Mouse (Mus musculus): ENCODE results near the gene Mansc1.
A peak's percentile ranks its signal among the peaks of the same experiment; 100 is the strongest.

Mansc1 gene

GRCm38 (mm10) chr6:134599239-134599638, 33.0 kb downstream of the Mansc1 start:
- no peak for DNase-seq (ENCODE audit: low read depth, low spot score)

GRCm38 (mm10) chr6:134597651-134598229, 34.5 kb downstream of the Mansc1 start:
- no peak for DNase-seq (ENCODE audit: low read depth, low spot score)

GRCm38 (mm10) chr6:134594569-134595442, 37.5 kb downstream of the Mansc1 start:
- DNase-seq (ENCODE audit: low read depth, low spot score): peak; percentile 27

- DNase-seq (ENCODE audit: low read depth, low spot score): no peak
Observed at GRCm38 (mm10) chr6:134591614-134592013, 40.7 kb downstream of the Mansc1 start.

GRCm38 (mm10) chr6:134586241-134586640, 46.0 kb downstream of the Mansc1 start:
- no peak for DNase-seq (ENCODE audit: low read depth, low spot score)

GRCm38 (mm10) chr6:134584616-134585015, 47.7 kb downstream of the Mansc1 start:
- DNase-seq (ENCODE audit: low read depth, low spot score): no peak

GRCm38 (mm10) chr6:134582110-134582509, 50.2 kb downstream of the Mansc1 start:
- DNase-seq (ENCODE audit: low read depth, low spot score): no peak

GRCm38 (mm10) chr6:134579506-134579905, 52.8 kb downstream of the Mansc1 start:
- no peak for DNase-seq (ENCODE audit: low read depth, low spot score)

GRCm38 (mm10) chr6:134578039-134578438, 54.2 kb downstream of the Mansc1 start:
- DNase-seq (ENCODE audit: low read depth, low spot score): no peak

- no peak for DNase-seq (ENCODE audit: low read depth, low spot score)
Observed at GRCm38 (mm10) chr6:134575288-134575741, 57.0 kb downstream of the Mansc1 start.

GRCm38 (mm10) chr6:134567986-134568556, 64.2 kb downstream of the Mansc1 start:
- DNase-seq (ENCODE audit: low read depth, low spot score): no peak

- peak; percentile 76 for DNase-seq (ENCODE audit: low read depth, low spot score)
Observed at GRCm38 (mm10) chr6:134566818-134567485, 65.3 kb downstream of the Mansc1 start, which contains the start of gene Lrp6. Lrp6 (minus strand) TSS chr6:134566965.

GRCm38 (mm10) chr6:134566248-134566817, 66.0 kb downstream of the Mansc1 start:
- DNase-seq (ENCODE audit: low read depth, low spot score): no peak

GRCm38 (mm10) chr6:134565606-134566247, 66.6 kb downstream of the Mansc1 start:
- no peak for DNase-seq (ENCODE audit: low read depth, low spot score)

- no peak for DNase-seq (ENCODE audit: low read depth, low spot score)
Observed at GRCm38 (mm10) chr6:134564539-134564938, 67.7 kb downstream of the Mansc1 start.

GRCm38 (mm10) chr6:134559635-134560034, 72.7 kb downstream of the Mansc1 start:
- DNase-seq (ENCODE audit: low read depth, low spot score): no peak

All from skeletal muscle tissue, adult 2 months (tissue).